ENCODE assay signal across 21 mouse cellular contexts in genomic region chr3:18471846-18472245, GRCm38 (mm10).
"Had no signal": no experiment of that assay in that cellular context is flagged by ENCODE, and none has a peak within 500 bp of the region (broad histone marks: within the 10 kb centered on the region; RNA-seq: fewer than 3 reads in every experiment).

No protein-coding gene starts in this region.

- H3K4me3 ChIP-seq: limb, embryonic 12.5 days; limb, embryonic 15.5 days; midbrain, embryonic 12.5 days; midbrain, embryonic 15.5 days; neural tube, embryonic 12.5 days; neural tube, embryonic 15.5 days had no signal

- DNase-seq: left cerebral cortex, postnatal 4 days; liver, postnatal 0 days; right cerebral cortex, adult 18-20 months; right cerebral cortex, postnatal 14 days; right cerebral cortex, postnatal 4 days; thymus, adult 2 months; thymus, postnatal 14 days; thymus, postnatal 4 days had no signal

- H3K36me3 ChIP-seq: limb, embryonic 12.5 days; limb, embryonic 15.5 days; midbrain, embryonic 12.5 days; midbrain, embryonic 15.5 days; neural tube, embryonic 12.5 days; neural tube, embryonic 15.5 days had no signal

- ATAC-seq: hindbrain, postnatal 0 days; inflammation-experienced regulatory T-cells, adult 6 months; intestine, embryonic 16.5 days; liver, postnatal 0 days; midbrain, embryonic 15.5 days had no signal

- H3K9me3 ChIP-seq: limb, embryonic 12.5 days; limb, embryonic 15.5 days; midbrain, embryonic 12.5 days; midbrain, embryonic 15.5 days; neural tube, embryonic 12.5 days; neural tube, embryonic 15.5 days had no signal

- H3K27me3 ChIP-seq: limb, embryonic 12.5 days; limb, embryonic 15.5 days; midbrain, embryonic 12.5 days; midbrain, embryonic 15.5 days; neural tube, embryonic 12.5 days; neural tube, embryonic 15.5 days had no signal

- H3K27ac ChIP-seq: hindbrain, postnatal 0 days; limb, embryonic 12.5 days; limb, embryonic 15.5 days; liver, embryonic 14.5 days; macrophage; midbrain, embryonic 12.5 days; midbrain, embryonic 15.5 days; neural tube, embryonic 12.5 days; neural tube, embryonic 15.5 days; stomach, postnatal 0 days had no signal

- H3K9ac ChIP-seq: limb, embryonic 12.5 days; limb, embryonic 15.5 days; liver, embryonic 14.5 days; liver, postnatal 0 days; midbrain, embryonic 12.5 days; midbrain, embryonic 15.5 days; neural tube, embryonic 12.5 days; neural tube, embryonic 15.5 days had no signal

- H3K4me1 ChIP-seq: limb, embryonic 12.5 days; limb, embryonic 15.5 days; midbrain, embryonic 12.5 days; midbrain, embryonic 15.5 days; neural tube, embryonic 12.5 days; neural tube, embryonic 15.5 days had no signal

- H3K4me2 ChIP-seq: limb, embryonic 12.5 days; limb, embryonic 15.5 days; liver, embryonic 11.5 days; midbrain, embryonic 12.5 days; midbrain, embryonic 15.5 days; neural tube, embryonic 12.5 days; neural tube, embryonic 15.5 days had no signal
